Mouse (Mus musculus) C2C12 (cell line): ENCODE results near the gene Eml3. TPM values are rescaled to one million over a fixed set of nuclear protein-coding genes. Genes with fewer than 3 reads are reported as not detected.

Experiments used
- H3K27me3 ChIP-seq: one replicate; pipeline ENCODE4 v1.6.1; 2011; ENCODE audit not compliant: control insufficient read depth, insufficient read depth, insufficient read length
- H3K36me3 ChIP-seq: one replicate; pipeline ENCODE4 v1.6.1; 2011; ENCODE audit not compliant: control insufficient read depth, insufficient read depth
- H3K4me3 ChIP-seq: one replicate; pipeline ENCODE4 v1.5.1; 2011; ENCODE audit warnings: mild to moderate bottlenecking, control low read depth; ENCODE audit not compliant: poor library complexity, insufficient read depth, severe bottlenecking
- H3K79me2 ChIP-seq: one replicate; pipeline ENCODE4 v1.6.1; 2011; ENCODE audit not compliant: control insufficient read depth, insufficient read depth
- H3K79me3 ChIP-seq: one replicate; pipeline ENCODE4 v1.6.1; 2011; ENCODE audit warnings: low read depth, control low read depth
- H3ac ChIP-seq: one replicate; pipeline ENCODE3; 2011; ENCODE audit warnings: low read depth; ENCODE audit not compliant: control insufficient read depth, insufficient read length
- CEBPB ChIP-seq: IDR thresholded peaks from one replicate; pipeline ENCODE4 v1.6.1; 2011; ENCODE audit warnings: low read depth, mild to moderate bottlenecking, control low read depth, moderate library complexity
- CTCF ChIP-seq: IDR thresholded peaks from one replicate; pipeline ENCODE4 v1.5.1; 2011; ENCODE audit not compliant: control insufficient read depth, insufficient read depth, insufficient read length
- FOSL1 ChIP-seq: IDR thresholded peaks from one replicate; pipeline ENCODE4 v1.8.0; 2011; ENCODE audit warnings: mild to moderate bottlenecking, low read length; ENCODE audit not compliant: poor library complexity, insufficient read depth, severe bottlenecking
- MAX ChIP-seq: IDR thresholded peaks from one replicate; pipeline ENCODE4 v1.6.1; 2011; ENCODE audit warnings: mild to moderate bottlenecking, control low read depth
- MYOD1 ChIP-seq: IDR thresholded peaks from one replicate; pipeline ENCODE4 v1.6.1; 2011; ENCODE audit warnings: low read depth; ENCODE audit not compliant: control insufficient read depth, insufficient read length
- MYOG ChIP-seq: IDR thresholded peaks from one replicate; pipeline ENCODE4 v1.6.1; 2011; ENCODE audit not compliant: control insufficient read depth, insufficient read length; ENCODE audit errors: extremely low read depth
- USF1 ChIP-seq: IDR thresholded peaks from one replicate; pipeline ENCODE4 v1.6.1; 2011; ENCODE audit warnings: low read depth, mild to moderate bottlenecking, control low read depth, moderate library complexity
- polyA plus RNA-seq: library from polyadenylated mRNA; unstranded; fragments of >200 nt; fragmentation: generic; extraction: Trizol; gene quantifications from one replicate; pipeline ENCODE4 v1.2.1, GENCODE M21; 2012; ENCODE audit warnings: missing spikeins

The Eml3 gene
- polyA plus RNA-seq, 1 experiment, result 28.7 TPM

DNA sequence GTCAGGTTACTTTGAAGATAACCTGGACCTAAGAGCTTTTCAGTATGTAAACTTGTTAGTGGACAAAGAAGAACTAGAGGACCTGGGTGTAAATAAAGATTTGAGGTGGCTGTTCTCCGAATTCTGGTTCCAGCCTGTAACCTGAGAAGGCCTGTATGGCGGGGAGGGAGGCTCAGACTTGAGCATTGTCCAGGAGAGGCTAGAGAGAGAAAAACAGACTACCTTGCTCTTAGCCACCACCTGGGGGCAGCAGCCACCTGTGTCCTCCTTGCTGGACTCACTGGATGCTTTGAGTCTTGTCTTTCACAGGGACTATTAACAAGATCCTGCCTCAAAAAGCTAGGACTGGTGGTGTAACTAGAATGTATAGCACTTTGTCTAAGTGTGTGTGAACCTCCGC, 47.2 kb downstream of the Eml3 start:
- no peak overlapping the region for H3ac ChIP-seq
- no peak for TF ChIP-seq MYOD1
- TF ChIP-seq MAX, result no peak
- peak; percentile 38 for TF ChIP-seq CTCF
- H3K4me3 ChIP-seq, result no peak overlapping the region
- H3K27me3 ChIP-seq, result no peaks in the 10 kb centered on the region
- peaks cover 98% of the 10 kb centered on the region for H3K36me3 ChIP-seq
- H3K79me2 ChIP-seq, result peaks cover 91% of the 10 kb centered on the region
- peaks cover 68% of the 10 kb centered on the region for H3K79me3 ChIP-seq

- H3K79me2 ChIP-seq, result peaks cover 70% of the 10 kb centered on the region
- no peaks in the 10 kb centered on the region for H3K27me3 ChIP-seq
- peaks cover 55% of the 10 kb centered on the region for H3K36me3 ChIP-seq
- TF ChIP-seq MYOD1, result no peak
- no peak for TF ChIP-seq USF1
- no peak for TF ChIP-seq CTCF
- TF ChIP-seq CEBPB, result no peak
- no peak for TF ChIP-seq MAX
- no peak for TF ChIP-seq MYOG
- TF ChIP-seq FOSL1, result no peak
- H3ac ChIP-seq, result peak overlapping the region; percentile 27
- peaks cover 36% of the 10 kb centered on the region for H3K79me3 ChIP-seq
- H3K4me3 ChIP-seq, result no peak overlapping the region
These were observed 51.4 kb downstream of the Eml3 start for GRCm38 (mm10) chr19:8980771-8981170.

- H3ac ChIP-seq, result peak overlapping the region; percentile 28
- H3K79me3 ChIP-seq, result peaks cover 30% of the 10 kb centered on the region
- TF ChIP-seq MAX, result no peak
- TF ChIP-seq CEBPB, result no peak
- TF ChIP-seq USF1, result peak; percentile 4
- no peak for TF ChIP-seq FOSL1
- TF ChIP-seq MYOD1, result peak; percentile 95
- no peak for TF ChIP-seq MYOG
- no peak for TF ChIP-seq CTCF
- H3K36me3 ChIP-seq, result peaks cover 47% of the 10 kb centered on the region
- H3K27me3 ChIP-seq, result no peaks in the 10 kb centered on the region
- peaks cover 70% of the 10 kb centered on the region for H3K79me2 ChIP-seq
- H3K4me3 ChIP-seq, result no peak overlapping the region
These were observed 52.3 kb downstream of the Eml3 start for GRCm38 (mm10) chr19:8981450-8982168.

- peaks cover 38% of the 10 kb centered on the region for H3K36me3 ChIP-seq
- H3K79me3 ChIP-seq, result peaks cover 22% of the 10 kb centered on the region
- TF ChIP-seq FOSL1 (peak; percentile 31), MYOG (no peak), CTCF (no peak), MAX (no peak), USF1 (no peak), MYOD1 (peak; percentile 69), CEBPB (peak; percentile 29)
- H3ac ChIP-seq, result peak overlapping the region; percentile 60
- H3K4me3 ChIP-seq, result no peak overlapping the region
- H3K79me2 ChIP-seq, result peaks cover 70% of the 10 kb centered on the region
- H3K27me3 ChIP-seq, result no peaks in the 10 kb centered on the region
These were observed 53.2 kb downstream of the Eml3 start for GRCm38 (mm10) chr19:8982303-8983149.

DNA sequence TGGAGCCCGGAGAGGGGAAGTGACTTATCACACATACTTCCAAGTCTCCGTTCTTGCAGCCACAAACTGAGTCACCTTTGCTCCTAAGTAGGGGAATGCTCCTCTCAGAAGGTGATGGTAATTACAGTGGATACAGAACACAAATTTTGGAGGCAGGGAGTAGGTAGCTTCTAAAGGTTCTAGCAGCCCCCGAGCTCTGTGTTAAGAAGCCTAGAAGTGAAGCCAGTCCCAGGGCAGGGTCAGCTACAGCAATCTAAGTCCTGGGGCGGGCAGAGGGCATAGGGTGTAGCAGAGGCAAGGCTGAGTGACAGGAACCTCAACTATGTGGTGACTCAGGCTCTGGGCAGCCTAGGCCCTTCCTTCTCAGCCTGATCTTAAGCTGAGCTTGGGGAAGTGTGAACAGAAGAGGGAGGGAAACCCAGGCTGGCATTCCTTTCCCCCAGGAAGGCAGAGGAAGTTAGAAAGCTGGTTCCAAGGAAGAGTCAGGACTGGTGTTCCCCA, 53.8 kb downstream of the Eml3 start:
- H3K27me3 ChIP-seq, result no peaks in the 10 kb centered on the region
- H3K79me2 ChIP-seq, result peaks cover 70% of the 10 kb centered on the region
- H3K36me3 ChIP-seq, result peaks cover 31% of the 10 kb centered on the region
- peak overlapping the region; percentile 38 for H3ac ChIP-seq
- TF ChIP-seq FOSL1, result peak; percentile 1
- TF ChIP-seq MAX, result no peak
- TF ChIP-seq CTCF, result no peak
- TF ChIP-seq MYOD1, result peak; percentile 48
- H3K4me3 ChIP-seq, result no peak overlapping the region
- H3K79me3 ChIP-seq, result peaks cover 18% of the 10 kb centered on the region

DNA sequence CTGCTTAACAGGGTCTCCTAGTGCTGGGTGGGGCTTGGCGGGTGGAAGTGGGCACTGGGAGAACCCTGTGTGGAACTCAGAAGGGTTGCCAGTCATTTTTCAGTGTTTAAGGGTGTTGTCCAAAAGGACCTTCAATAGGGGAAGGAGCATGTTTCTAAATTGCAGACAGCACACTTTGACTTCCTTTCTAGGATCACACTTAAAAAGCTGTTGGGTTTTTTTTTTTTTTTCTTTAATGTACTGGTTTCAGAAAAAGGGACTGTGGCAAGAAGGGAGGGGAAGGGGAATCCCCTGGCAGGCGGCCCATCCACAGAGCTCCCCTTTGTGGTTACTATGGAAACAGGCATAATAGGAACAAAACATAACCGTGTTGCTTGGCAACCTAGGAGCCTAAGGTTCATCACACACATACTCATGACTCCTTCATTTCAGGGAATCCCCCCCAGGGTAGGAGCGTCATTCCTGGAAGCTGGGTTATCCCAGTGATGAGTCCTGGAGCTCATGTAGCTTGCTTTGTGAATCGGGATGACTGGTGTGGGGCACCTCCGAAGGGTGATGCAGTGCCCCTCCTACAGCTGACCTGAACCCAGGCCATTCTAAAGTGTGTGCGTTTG, 55.0 kb downstream of the Eml3 start:
- peaks cover 70% of the 10 kb centered on the region for H3K79me2 ChIP-seq
- no peak overlapping the region for H3ac ChIP-seq
- no peak overlapping the region for H3K4me3 ChIP-seq
- no peaks in the 10 kb centered on the region for H3K27me3 ChIP-seq
- no peak for TF ChIP-seq MYOD1
- no peak for TF ChIP-seq MYOG
- TF ChIP-seq CTCF, result no peak
- peak; percentile 34 for TF ChIP-seq MAX
- TF ChIP-seq FOSL1, result no peak
- no peak for TF ChIP-seq CEBPB
- H3K79me3 ChIP-seq, result peaks cover 13% of the 10 kb centered on the region
- H3K36me3 ChIP-seq, result peaks cover 20% of the 10 kb centered on the region
